Mouse (Mus musculus) bone marrow macrophage, adult 2 months (primary cell): ENCODE measurements around the gene Slx4.

Experiments used
- CTCF ChIP-seq: IDR thresholded peaks from 2 replicates; pipeline ENCODE4 v1.5.1; 2012; ENCODE audit warnings: low read depth, mild to moderate bottlenecking, low read length, moderate library complexity
- POLR2A ChIP-seq: IDR thresholded peaks from 2 replicates; pipeline ENCODE4 v1.6.1; 2012; ENCODE audit warnings: mild to moderate bottlenecking, low read depth, low read length, borderline replicate concordance

DNA sequence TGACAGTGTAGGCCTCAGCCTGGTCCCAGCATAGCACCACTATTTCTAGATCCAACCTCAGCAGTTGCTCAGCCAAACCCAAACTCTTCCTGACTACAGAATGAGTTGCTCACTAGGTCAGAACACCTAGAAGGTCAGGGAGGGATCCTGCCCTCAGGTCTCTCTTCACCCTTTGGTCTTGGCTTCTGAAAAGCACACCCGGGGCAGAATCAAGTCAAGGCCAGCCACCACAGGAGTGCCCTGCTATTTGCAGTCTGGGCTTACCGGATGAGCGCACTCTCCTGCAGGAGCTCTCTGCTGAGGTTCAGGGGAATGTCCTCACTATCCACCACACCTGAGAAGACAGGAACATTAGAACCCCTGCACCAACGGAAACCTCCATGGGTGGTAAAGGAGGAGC is 49.0 kb upstream of the Slx4 start:
- TF ChIP-seq POLR2A (no peak), CTCF (no peak)
